Mouse (Mus musculus): Measurements from ENCODE around the gene Cnn3. TPM values are rescaled to one million over a fixed set of nuclear protein-coding genes. Genes with fewer than 3 reads are reported as not detected.

The Cnn3 gene
- total RNA-seq, 1 experiment, result 241 TPM

- DNase-seq (ENCODE audit: low read depth, low spot score), result no peak
- Histone ChIP-seq H3K36me3 (ENCODE audit: control insufficient read depth, insufficient read depth, low read length, poor library complexity, severe bottlenecking) (peaks cover 20% of the 10 kb centered on the region), H3K27ac (ENCODE audit: insufficient read depth, low read depth, low read length, poor library complexity, severe bottlenecking) (no peak overlapping the region), H3K4me3 (ENCODE audit: insufficient read depth in 1 of 2, low read depth in 1 of 2, low read length in 2 of 2, poor library complexity in 1 of 2, severe bottlenecking in 1 of 2) (no peak overlapping the region), H3K9ac (ENCODE audit: insufficient read depth, low read depth, low read length, poor library complexity, severe bottlenecking) (no peak overlapping the region), H3K9me3 (ENCODE audit: control insufficient read depth, insufficient read depth, low read depth, low read length) (no peaks in the 10 kb centered on the region), H3K4me1 (ENCODE audit: control insufficient read depth in 2 of 2, insufficient read depth in 2 of 2, low read length in 2 of 2, poor library complexity in 1 of 2) (peaks cover 15 to 27% of the 10 kb centered on the region in 2 experiments)
- in situ Hi-C loops (cut with MboI; ENCODE audit: low sequenced_read_pairs in 2 of 2, unreplicated experiment in 2 of 2), result no loop called here
- no peak for TF ChIP-seq ZNF384 (IDR thresholded peaks at IDR 0.05; ENCODE audit: low read depth, low read length)
- TF ChIP-seq CHD2 (IDR thresholded peaks at IDR 0.05; ENCODE audit: low read depth, low read length), result no peak
Observed at GRCm38 (mm10) chr3:121446454-121446853, 20.2 kb downstream of the Cnn3 start.

- TF ChIP-seq CHD2 (IDR thresholded peaks at IDR 0.05; ENCODE audit: low read depth, low read length) (no peak), ZC3H11A (IDR thresholded peaks at IDR 0.05; ENCODE audit: borderline replicate concordance, low read depth, low read length) (no peak), MAFK (IDR thresholded peaks at IDR 0.05; ENCODE audit: insufficient read depth, low read depth, low read length) (no peak), ZNF384 (IDR thresholded peaks at IDR 0.05; ENCODE audit: low read depth, low read length) (no peak), HCFC1 (IDR thresholded peaks at IDR 0.05; ENCODE audit: borderline replicate concordance, insufficient read depth, low read length) (no peak)
- H3K4me3 ChIP-seq (ENCODE audit: insufficient read depth in 1 of 2, low read depth in 1 of 2, low read length in 2 of 2, poor library complexity in 1 of 2, severe bottlenecking in 1 of 2), result no peak overlapping the region
- no peak for DNase-seq (ENCODE audit: low read depth, low spot score)
- H3K4me1 ChIP-seq (ENCODE audit: control insufficient read depth in 2 of 2, insufficient read depth in 2 of 2, low read length in 2 of 2, poor library complexity in 1 of 2), result peaks cover 7 to 18% of the 10 kb centered on the region in 2 experiments
- H3K9me3 ChIP-seq (ENCODE audit: control insufficient read depth, insufficient read depth, low read depth, low read length), result no peaks in the 10 kb centered on the region
- H3K27ac ChIP-seq (ENCODE audit: insufficient read depth, low read depth, low read length, poor library complexity, severe bottlenecking), result no peak overlapping the region
- peaks cover 25% of the 10 kb centered on the region for H3K36me3 ChIP-seq (ENCODE audit: control insufficient read depth, insufficient read depth, low read length, poor library complexity, severe bottlenecking)
- in situ Hi-C loops (cut with MboI; ENCODE audit: low sequenced_read_pairs in 2 of 2, unreplicated experiment in 2 of 2), result no loop called here
- 0 out of 2 replicates have a peak overlapping the region, but pooled peaks have one; percentile 18 for H3K9ac ChIP-seq (ENCODE audit: insufficient read depth, low read depth, low read length, poor library complexity, severe bottlenecking)
Observed at GRCm38 (mm10) chr3:121448029-121448468, 21.8 kb downstream of the Cnn3 start.

DNA sequence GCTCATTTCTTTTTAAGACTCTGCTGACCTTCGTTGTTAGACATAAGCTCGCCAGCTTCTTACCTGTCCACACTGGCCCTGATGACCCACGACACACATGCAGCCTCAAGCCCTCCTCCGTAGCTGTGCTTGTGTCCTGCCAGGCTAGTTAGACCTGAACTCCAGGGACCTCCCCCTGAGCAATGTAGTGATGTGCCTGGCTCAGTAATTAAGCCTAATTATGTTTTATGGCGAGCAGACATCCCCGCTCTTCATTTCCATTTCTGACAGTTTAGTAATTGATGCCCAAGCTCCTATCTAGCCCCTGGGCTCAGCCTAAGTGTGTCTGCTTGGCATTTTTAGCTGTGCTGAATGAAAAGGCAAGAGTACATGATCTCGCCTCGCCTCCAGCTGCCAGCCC, 22.3 kb downstream of the Cnn3 start:
- no peak overlapping the region for H3K9ac ChIP-seq (ENCODE audit: insufficient read depth, low read depth, low read length, poor library complexity, severe bottlenecking)

DNA sequence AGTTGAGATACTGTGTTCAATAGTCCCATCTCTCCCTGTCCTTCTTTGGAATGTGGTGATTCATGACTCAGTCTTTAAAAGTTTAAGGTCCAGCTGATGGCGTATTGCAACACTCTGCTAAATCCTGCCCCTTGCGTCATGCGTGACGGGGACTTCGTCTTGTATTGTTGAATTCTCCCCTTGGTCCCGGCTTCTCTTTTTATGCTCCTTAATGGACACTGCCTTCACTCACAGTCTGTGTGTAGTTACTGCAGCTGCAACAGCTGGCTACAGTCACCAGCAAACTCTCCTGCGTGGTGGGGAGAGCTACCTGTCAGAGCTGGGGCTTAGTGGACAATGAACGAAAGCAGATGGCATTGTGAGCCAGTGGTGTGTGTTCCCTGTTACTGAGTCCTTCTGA, 23.2 kb downstream of the Cnn3 start:
- H3K9ac ChIP-seq (ENCODE audit: insufficient read depth, low read depth, low read length, poor library complexity, severe bottlenecking), result no peak overlapping the region
- no peak overlapping the region for H3K27ac ChIP-seq (ENCODE audit: insufficient read depth, low read depth, low read length, poor library complexity, severe bottlenecking)
- peaks cover 6 to 13% of the 10 kb centered on the region in 2 experiments for H3K4me1 ChIP-seq (ENCODE audit: control insufficient read depth in 2 of 2, insufficient read depth in 2 of 2, low read length in 2 of 2, poor library complexity in 1 of 2)
- TF ChIP-seq MAFK (IDR thresholded peaks at IDR 0.05; ENCODE audit: insufficient read depth, low read depth, low read length) (no peak), ZC3H11A (IDR thresholded peaks at IDR 0.05; ENCODE audit: borderline replicate concordance, low read depth, low read length) (no peak), HCFC1 (IDR thresholded peaks at IDR 0.05; ENCODE audit: borderline replicate concordance, insufficient read depth, low read length) (no peak), ZNF384 (IDR thresholded peaks at IDR 0.05; ENCODE audit: low read depth, low read length) (no peak), CHD2 (IDR thresholded peaks at IDR 0.05; ENCODE audit: low read depth, low read length) (no peak)
- no peaks in the 10 kb centered on the region for H3K9me3 ChIP-seq (ENCODE audit: control insufficient read depth, insufficient read depth, low read depth, low read length)
- in situ Hi-C loops (cut with MboI; ENCODE audit: low sequenced_read_pairs in 2 of 2, unreplicated experiment in 2 of 2), result no loop called here
- peaks cover 28% of the 10 kb centered on the region for H3K36me3 ChIP-seq (ENCODE audit: control insufficient read depth, insufficient read depth, low read length, poor library complexity, severe bottlenecking)
- DNase-seq (ENCODE audit: low read depth, low spot score), result no peak
- H3K4me3 ChIP-seq (ENCODE audit: insufficient read depth in 1 of 2, low read depth in 1 of 2, low read length in 2 of 2, poor library complexity in 1 of 2, severe bottlenecking in 1 of 2), result no peak overlapping the region

More for the DNA sequence above, 22.3 kb downstream of the Cnn3 start:
- Histone ChIP-seq H3K9me3 (ENCODE audit: control insufficient read depth, insufficient read depth, low read depth, low read length) (no peaks in the 10 kb centered on the region), H3K27ac (ENCODE audit: insufficient read depth, low read depth, low read length, poor library complexity, severe bottlenecking) (no peak overlapping the region), H3K36me3 (ENCODE audit: control insufficient read depth, insufficient read depth, low read length, poor library complexity, severe bottlenecking) (peaks cover 25% of the 10 kb centered on the region), H3K4me3 (ENCODE audit: insufficient read depth in 1 of 2, low read depth in 1 of 2, low read length in 2 of 2, poor library complexity in 1 of 2, severe bottlenecking in 1 of 2) (no peak overlapping the region), H3K4me1 (ENCODE audit: control insufficient read depth in 2 of 2, insufficient read depth in 2 of 2, low read length in 2 of 2, poor library complexity in 1 of 2) (peaks cover 6 to 16% of the 10 kb centered on the region in 2 experiments)
- in situ Hi-C loops (cut with MboI; ENCODE audit: low sequenced_read_pairs in 2 of 2, unreplicated experiment in 2 of 2), result no loop called here
- DNase-seq (ENCODE audit: low read depth, low spot score), result no peak
- no peak for TF ChIP-seq MAFK (IDR thresholded peaks at IDR 0.05; ENCODE audit: insufficient read depth, low read depth, low read length)
- no peak for TF ChIP-seq CHD2 (IDR thresholded peaks at IDR 0.05; ENCODE audit: low read depth, low read length)

DNA sequence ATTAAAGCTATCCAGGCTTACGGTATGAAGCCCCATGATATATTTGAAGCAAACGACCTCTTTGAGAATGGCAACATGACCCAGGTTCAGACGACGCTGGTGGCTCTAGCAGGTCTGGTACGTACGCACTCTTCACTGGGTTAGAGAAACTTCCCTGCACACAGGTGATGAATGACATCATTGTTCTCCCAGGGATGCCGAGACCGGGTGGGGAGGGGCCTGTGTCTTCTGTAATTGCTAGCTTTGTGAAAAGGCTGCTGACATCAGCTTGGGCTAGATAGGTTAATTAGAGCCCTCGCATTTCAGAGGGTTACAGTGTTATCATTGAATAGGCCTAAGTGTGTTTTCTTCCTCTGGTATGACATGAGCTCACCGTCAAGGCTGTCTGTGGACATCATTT, 25.1 kb downstream of the Cnn3 start:
- Histone ChIP-seq H3K9me3 (ENCODE audit: control insufficient read depth, insufficient read depth, low read depth, low read length) (no peaks in the 10 kb centered on the region), H3K27ac (ENCODE audit: insufficient read depth, low read depth, low read length, poor library complexity, severe bottlenecking) (no peak overlapping the region), H3K4me3 (ENCODE audit: insufficient read depth in 1 of 2, low read depth in 1 of 2, low read length in 2 of 2, poor library complexity in 1 of 2, severe bottlenecking in 1 of 2) (no peak overlapping the region), H3K36me3 (ENCODE audit: control insufficient read depth, insufficient read depth, low read length, poor library complexity, severe bottlenecking) (peaks cover 39% of the 10 kb centered on the region), H3K9ac (ENCODE audit: insufficient read depth, low read depth, low read length, poor library complexity, severe bottlenecking) (no peak overlapping the region), H3K4me1 (ENCODE audit: control insufficient read depth in 2 of 2, insufficient read depth in 2 of 2, low read length in 2 of 2, poor library complexity in 1 of 2) (peaks cover 6 to 10% of the 10 kb centered on the region in 2 experiments)
- no peak for DNase-seq (ENCODE audit: low read depth, low spot score)
- in situ Hi-C loops (cut with MboI; ENCODE audit: low sequenced_read_pairs in 2 of 2, unreplicated experiment in 2 of 2), result no loop called here
- TF ChIP-seq CHD2 (IDR thresholded peaks at IDR 0.05; ENCODE audit: low read depth, low read length) (no peak), MAFK (IDR thresholded peaks at IDR 0.05; ENCODE audit: insufficient read depth, low read depth, low read length) (no peak), HCFC1 (IDR thresholded peaks at IDR 0.05; ENCODE audit: borderline replicate concordance, insufficient read depth, low read length) (no peak), ZC3H11A (IDR thresholded peaks at IDR 0.05; ENCODE audit: borderline replicate concordance, low read depth, low read length) (no peak), ZNF384 (IDR thresholded peaks at IDR 0.05; ENCODE audit: low read depth, low read length) (no peak)
